Mouse (Mus musculus): ENCODE results near the gene Fkbpl. TPM values are rescaled to one million over a fixed set of nuclear protein-coding genes. Genes with fewer than 3 reads are reported as not detected.

The Fkbpl gene
- polyA plus RNA-seq, 1 experiment = 1.4 TPM

DNA sequence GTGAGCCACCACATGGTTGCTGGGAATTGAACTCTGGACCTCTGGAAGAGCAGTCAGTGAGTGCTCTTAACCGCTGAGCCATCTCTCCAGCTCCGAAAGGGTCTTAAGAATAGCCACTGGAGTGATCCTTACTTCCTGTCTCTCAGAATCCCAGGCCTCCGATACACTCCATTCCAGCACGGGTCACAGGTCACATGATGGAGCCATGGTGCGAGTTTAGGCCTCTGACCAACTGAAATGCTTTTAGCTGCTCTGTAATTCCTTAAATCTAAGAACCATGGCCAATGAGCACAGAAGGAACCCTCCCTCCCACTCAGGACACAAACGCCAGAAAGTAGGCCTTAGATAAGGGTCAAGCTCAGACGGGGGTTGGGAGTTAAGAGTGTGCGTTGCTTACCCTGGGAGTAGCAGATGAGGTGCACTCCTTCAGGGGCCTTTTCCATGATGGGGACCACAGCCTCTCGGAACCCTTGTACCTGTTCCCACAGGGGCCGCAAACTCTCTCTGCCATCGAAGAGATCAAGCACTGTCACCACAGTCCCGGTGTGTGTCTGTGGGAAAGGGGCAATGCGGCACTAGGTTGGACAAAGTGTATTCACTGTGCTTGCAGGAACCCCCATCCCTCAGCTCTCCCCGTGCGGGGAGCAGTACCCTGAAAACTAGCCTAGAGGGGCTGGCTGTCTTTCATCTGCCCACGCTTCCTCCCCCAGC, 18.3 kb upstream of the Fkbpl start:
- 65% methylated on average over 16 of the region's 16 CpGs for WGBS
- Histone ChIP-seq H3K27me3 (ENCODE audit: control insufficient read depth, insufficient read depth, low read length) (peaks cover 8% of the 10 kb centered on the region; the same call in 1 of the 2 replicates), H3K36me3 (ENCODE audit: control insufficient read depth, insufficient read depth, low read length) (peaks cover 3% of the 10 kb centered on the region; the same call in 1 of the 2 replicates), H3K4me1 (ENCODE audit: control insufficient read depth, insufficient read depth, insufficient read length) (peaks cover 13% of the 10 kb centered on the region), H3K27ac (ENCODE audit: insufficient read depth, low read length) (no peak overlapping the region), H3K4me3 (ENCODE audit: extremely low read depth, insufficient read depth, insufficient read length) (peak overlapping the region; percentile 60; the same call in 1 of the 2 replicates)
- TF ChIP-seq CTCF (IDR thresholded peaks at IDR 0.05; ENCODE audit: extremely low read depth, insufficient read depth, insufficient read length, insufficient replicate concordance) (no peak), POLR2A (IDR thresholded peaks at IDR 0.05; ENCODE audit: low read depth, low read length) (no peak)
- DNase-seq (ENCODE audit: low read depth in 1 of 2, low spot score in 2 of 2) = no peak

DNA sequence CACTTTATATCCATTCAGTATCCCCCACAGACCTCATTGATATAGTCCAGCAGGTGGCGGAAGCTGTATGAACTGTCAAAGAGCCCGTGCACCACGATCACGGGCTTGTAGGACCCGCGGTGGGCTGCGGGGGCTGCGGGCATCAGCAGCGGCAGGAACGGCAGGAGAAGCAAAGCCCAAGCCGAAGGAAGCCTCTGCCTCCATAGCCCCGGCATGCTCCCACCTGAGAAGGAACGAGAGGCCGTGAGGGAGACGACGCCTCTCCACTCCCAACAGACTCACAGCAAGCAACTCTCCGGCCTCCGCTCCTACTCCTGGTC, 17.8 kb upstream of the Fkbpl start:
- TF ChIP-seq POLR2A (IDR thresholded peaks at IDR 0.05; ENCODE audit: low read depth, low read length) = no peak
- peak; percentile 6; the same call in 1 of the 2 replicates for TF ChIP-seq CTCF (IDR thresholded peaks at IDR 0.05; ENCODE audit: extremely low read depth, insufficient read depth, insufficient read length, insufficient replicate concordance)

DNA sequence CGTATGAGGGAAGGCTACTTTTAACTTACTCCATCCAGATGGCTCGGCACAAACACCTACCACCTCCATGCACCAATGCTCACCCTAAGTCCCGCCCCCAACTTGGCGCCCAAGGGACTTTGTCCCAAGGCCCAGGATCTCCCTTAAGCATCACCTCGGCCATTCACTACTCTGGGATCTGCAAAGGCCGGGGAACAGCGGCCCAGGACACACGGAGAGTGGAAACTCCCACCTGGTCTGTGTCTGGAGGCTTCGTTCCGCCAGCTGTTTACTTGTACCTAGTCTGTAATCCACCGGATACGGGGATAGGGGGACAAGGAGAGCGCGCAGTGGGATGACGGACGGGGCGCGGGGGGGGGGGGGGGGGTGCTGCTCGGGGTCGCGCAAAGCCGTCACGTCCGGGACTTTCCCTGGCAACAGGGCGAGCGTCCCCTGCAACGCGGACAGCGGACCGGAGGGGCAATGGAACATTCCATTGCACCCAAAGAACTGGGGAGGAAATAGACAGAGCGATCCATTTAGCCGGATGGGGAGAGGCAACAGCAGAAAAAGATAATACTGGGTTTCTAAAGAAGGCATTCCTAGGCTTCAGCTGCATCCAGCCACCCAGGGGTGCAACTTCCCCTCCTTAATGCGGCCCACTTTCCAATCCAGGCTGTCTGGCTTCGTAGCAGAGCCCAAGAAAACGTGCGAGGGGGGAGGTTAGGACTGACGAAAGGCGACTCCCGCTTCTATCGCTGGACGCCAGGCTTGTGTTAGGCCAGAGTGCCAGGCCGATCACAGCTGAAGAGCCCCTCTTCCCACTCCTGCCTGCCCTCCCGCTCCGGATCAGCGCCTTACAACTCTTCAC, 17.2 kb upstream of the Fkbpl start:
- peaks cover 10% of the 10 kb centered on the region; the same call in 1 of the 2 replicates for H3K27me3 ChIP-seq (ENCODE audit: control insufficient read depth, insufficient read depth, low read length)
- peak in 1 of 2 experiments; percentile 61 for DNase-seq (ENCODE audit: low read depth in 1 of 2, low spot score in 2 of 2)
- TF ChIP-seq CTCF (IDR thresholded peaks at IDR 0.05; ENCODE audit: extremely low read depth, insufficient read depth, insufficient read length, insufficient replicate concordance) (no peak), POLR2A (IDR thresholded peaks at IDR 0.05; ENCODE audit: low read depth, low read length) (no peak)
- peaks cover 19% of the 10 kb centered on the region for H3K4me1 ChIP-seq (ENCODE audit: control insufficient read depth, insufficient read depth, insufficient read length)
- under 1% methylated on average over 43 of the region's 45 CpGs for WGBS
- peak overlapping the region; percentile 60 for H3K4me3 ChIP-seq (ENCODE audit: extremely low read depth, insufficient read depth, insufficient read length)
- peaks cover 3% of the 10 kb centered on the region; the same call in 1 of the 2 replicates for H3K36me3 ChIP-seq (ENCODE audit: control insufficient read depth, insufficient read depth, low read length)
- peak overlapping the region; percentile 58 for H3K27ac ChIP-seq (ENCODE audit: insufficient read depth, low read length)

More for the DNA sequence above, 17.8 kb upstream of the Fkbpl start:
- H3K36me3 ChIP-seq (ENCODE audit: control insufficient read depth, insufficient read depth, low read length) = peaks cover 3% of the 10 kb centered on the region; the same call in 1 of the 2 replicates
- H3K4me1 ChIP-seq (ENCODE audit: control insufficient read depth, insufficient read depth, insufficient read length) = peaks cover 16% of the 10 kb centered on the region
- under 1% methylated on average over 15 of the region's 18 CpGs for WGBS
- peaks cover 9% of the 10 kb centered on the region; the same call in 1 of the 2 replicates for H3K27me3 ChIP-seq (ENCODE audit: control insufficient read depth, insufficient read depth, low read length)
- peak overlapping the region; percentile 60 for H3K4me3 ChIP-seq (ENCODE audit: extremely low read depth, insufficient read depth, insufficient read length)
- peak overlapping the region; percentile 6; the same call in 1 of the 2 replicates for H3K27ac ChIP-seq (ENCODE audit: insufficient read depth, low read length)
- no peak for DNase-seq (ENCODE audit: low read depth in 1 of 2, low spot score in 2 of 2)

DNA sequence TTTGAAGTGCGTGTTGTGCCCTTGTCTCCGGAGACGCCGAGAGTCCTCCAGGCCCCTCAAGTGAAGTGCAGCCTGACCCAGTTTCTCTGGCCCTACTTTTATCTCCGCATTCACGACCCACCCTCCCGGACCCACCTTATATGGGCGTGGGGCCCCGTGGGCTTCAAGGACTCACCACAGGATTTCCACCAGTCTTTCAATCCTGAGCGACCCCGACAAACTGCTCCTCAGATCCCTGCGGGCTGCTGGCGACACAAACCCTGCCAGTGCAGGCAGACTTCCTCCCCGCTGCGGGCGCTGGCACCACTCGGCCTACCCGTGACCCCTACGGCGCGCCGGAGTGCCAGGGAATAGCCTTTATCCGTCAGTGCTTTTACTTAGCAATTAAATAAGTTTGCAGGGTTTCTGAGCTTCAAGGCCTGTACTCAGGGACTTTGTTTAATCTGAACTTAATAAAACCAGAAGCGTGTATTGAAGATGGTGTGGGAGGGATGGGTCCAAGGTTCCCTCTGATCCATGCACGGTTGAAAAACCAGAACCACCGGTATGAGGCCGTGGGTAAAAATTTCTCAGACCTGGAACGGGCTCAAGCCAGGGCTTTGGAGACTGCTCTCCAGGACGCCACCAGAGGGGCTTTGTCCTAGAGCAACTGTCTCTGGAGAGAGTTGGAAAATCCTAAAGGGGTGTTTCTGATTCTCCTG, 16.5 kb upstream of the Fkbpl start, which contains the start of gene Ppt2:
TSS of gene Ppt2 (minus strand) at position 568 of the 701 bp plus-strand sequence.
- TF ChIP-seq POLR2A (IDR thresholded peaks at IDR 0.05; ENCODE audit: low read depth, low read length) = no peak
- no peak for TF ChIP-seq CTCF (IDR thresholded peaks at IDR 0.05; ENCODE audit: extremely low read depth, insufficient read depth, insufficient read length, insufficient replicate concordance)
- peaks cover 12% of the 10 kb centered on the region; the same call in 1 of the 2 replicates for H3K27me3 ChIP-seq (ENCODE audit: control insufficient read depth, insufficient read depth, low read length)
- no peaks in the 10 kb centered on the region for H3K36me3 ChIP-seq (ENCODE audit: control insufficient read depth, insufficient read depth, low read length)
- H3K4me3 ChIP-seq (ENCODE audit: extremely low read depth, insufficient read depth, insufficient read length) = peak within 1 kb of the TSS; percentile 60
- H3K27ac ChIP-seq (ENCODE audit: insufficient read depth, low read length) = peak within 1 kb of the TSS; percentile 58
- no peak for DNase-seq (ENCODE audit: low read depth in 1 of 2, low spot score in 2 of 2)
- 8% methylated on average over 29 of the region's 29 CpGs for WGBS
- peaks cover 19% of the 10 kb centered on the region for H3K4me1 ChIP-seq (ENCODE audit: control insufficient read depth, insufficient read depth, insufficient read length)

DNA sequence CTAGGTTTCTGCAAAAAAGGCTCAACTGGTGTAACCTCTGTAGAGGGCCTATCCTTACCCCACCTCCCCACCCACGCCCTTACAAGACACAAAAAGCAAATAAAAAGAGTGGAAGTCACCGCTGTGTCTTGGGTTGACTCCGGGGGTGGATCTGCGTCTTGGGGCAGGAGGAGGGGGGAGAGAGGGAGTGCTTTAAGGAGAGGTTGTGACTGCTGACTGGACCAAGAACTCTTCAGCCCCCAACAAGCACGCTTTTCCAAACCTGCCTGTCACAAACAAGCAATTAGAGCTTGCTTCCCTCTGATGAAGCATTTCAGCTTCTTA, 16.0 kb upstream of the Fkbpl start:
- Histone ChIP-seq H3K36me3 (ENCODE audit: control insufficient read depth, insufficient read depth, low read length) (no peaks in the 10 kb centered on the region), H3K4me3 (ENCODE audit: extremely low read depth, insufficient read depth, insufficient read length) (no peak overlapping the region), H3K27ac (ENCODE audit: insufficient read depth, low read length) (no peak overlapping the region), H3K4me1 (ENCODE audit: control insufficient read depth, insufficient read depth, insufficient read length) (peaks cover 19% of the 10 kb centered on the region), H3K27me3 (ENCODE audit: control insufficient read depth, insufficient read depth, low read length) (peaks cover 12% of the 10 kb centered on the region; the same call in 1 of the 2 replicates)
- TF ChIP-seq CTCF (IDR thresholded peaks at IDR 0.05; ENCODE audit: extremely low read depth, insufficient read depth, insufficient read length, insufficient replicate concordance) = no peak
- TF ChIP-seq POLR2A (IDR thresholded peaks at IDR 0.05; ENCODE audit: low read depth, low read length) = no peak
- DNase-seq (ENCODE audit: low read depth in 1 of 2, low spot score in 2 of 2) = no peak
- 57% methylated on average over 5 of the region's 5 CpGs for WGBS

DNA sequence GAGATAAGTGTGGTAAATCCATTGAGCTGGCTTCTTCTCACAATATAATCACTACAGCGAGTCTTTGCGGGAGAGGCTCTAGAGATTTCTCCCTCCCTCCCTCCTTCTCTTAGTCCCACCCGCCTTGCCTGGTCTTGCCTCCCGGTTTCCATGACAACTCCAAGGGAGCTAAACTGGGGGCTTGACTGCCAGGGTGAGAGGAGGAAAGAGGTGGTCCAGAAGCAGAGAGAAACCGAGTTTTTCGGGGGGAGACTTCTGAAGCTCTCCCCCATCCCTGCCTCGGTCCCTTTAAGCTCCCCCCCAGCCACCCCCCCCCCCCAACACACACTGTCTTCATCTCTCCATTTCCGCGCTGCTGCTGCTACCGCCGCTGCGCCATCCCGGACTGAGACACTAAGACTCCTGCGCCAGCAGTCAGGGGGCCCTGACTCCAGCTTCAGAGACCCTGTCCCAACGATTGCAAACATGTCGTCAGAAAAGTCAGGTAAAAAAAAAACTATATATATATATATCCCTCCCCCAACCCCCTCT, 15.3 kb upstream of the Fkbpl start, which contains the start of gene Prrt1:
TSS of gene Prrt1 (plus strand) at position 313 of the 531 bp plus-strand sequence.
- WGBS = 22% methylated on average over 16 of the region's 16 CpGs
- no peak for TF ChIP-seq POLR2A (IDR thresholded peaks at IDR 0.05; ENCODE audit: low read depth, low read length)
- TF ChIP-seq CTCF (IDR thresholded peaks at IDR 0.05; ENCODE audit: extremely low read depth, insufficient read depth, insufficient read length, insufficient replicate concordance) = no peak
- Histone ChIP-seq H3K4me3 (ENCODE audit: extremely low read depth, insufficient read depth, insufficient read length) (peak within 1 kb of the TSS; percentile 23; the same call in 1 of the 2 replicates), H3K27me3 (ENCODE audit: control insufficient read depth, insufficient read depth, low read length) (peaks cover 12% of the 10 kb centered on the region; the same call in 1 of the 2 replicates), H3K4me1 (ENCODE audit: control insufficient read depth, insufficient read depth, insufficient read length) (peaks cover 19% of the 10 kb centered on the region), H3K36me3 (ENCODE audit: control insufficient read depth, insufficient read depth, low read length) (no peaks in the 10 kb centered on the region), H3K27ac (ENCODE audit: insufficient read depth, low read length) (peak within 1 kb of the TSS; percentile 23)
- no peak for DNase-seq (ENCODE audit: low read depth in 1 of 2, low spot score in 2 of 2)

Data from spleen, adult 2 months (tissue).